Mouse (Mus musculus) right cerebral cortex, postnatal 25 days (tissue): ENCODE measurements around the gene Ift81.

Experiments used
- DNase-seq: peaks from one replicate; pipeline ENCODE4 v3.0.0; 2022

The Ift81 gene

DNA sequence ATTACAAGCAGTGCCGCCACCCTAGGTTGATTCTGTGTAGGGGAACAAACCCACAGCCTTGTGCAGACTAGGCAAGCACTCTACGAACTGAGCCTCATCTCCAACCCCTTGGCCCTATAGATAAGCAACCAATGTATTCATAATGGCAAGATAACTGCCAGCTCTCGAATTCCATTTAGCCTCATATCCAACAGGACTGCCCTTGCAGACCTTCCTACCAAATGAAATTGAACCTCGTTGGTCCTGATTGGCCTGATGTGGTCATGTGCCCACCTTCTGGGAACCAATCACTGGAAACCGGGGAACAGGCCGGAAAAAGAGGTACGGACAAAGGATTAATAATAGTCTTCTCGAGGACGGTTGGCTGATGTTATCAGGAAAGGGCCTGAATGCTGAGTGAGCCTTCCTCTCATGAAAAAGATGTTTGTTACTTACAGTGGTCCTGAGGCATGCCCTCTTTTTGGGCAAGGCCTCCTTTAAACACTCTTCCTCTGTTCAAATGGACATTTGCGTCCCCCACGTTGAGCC is 10.7 kb upstream of the Ift81 start:
- DNase-seq: no peak

DNA sequence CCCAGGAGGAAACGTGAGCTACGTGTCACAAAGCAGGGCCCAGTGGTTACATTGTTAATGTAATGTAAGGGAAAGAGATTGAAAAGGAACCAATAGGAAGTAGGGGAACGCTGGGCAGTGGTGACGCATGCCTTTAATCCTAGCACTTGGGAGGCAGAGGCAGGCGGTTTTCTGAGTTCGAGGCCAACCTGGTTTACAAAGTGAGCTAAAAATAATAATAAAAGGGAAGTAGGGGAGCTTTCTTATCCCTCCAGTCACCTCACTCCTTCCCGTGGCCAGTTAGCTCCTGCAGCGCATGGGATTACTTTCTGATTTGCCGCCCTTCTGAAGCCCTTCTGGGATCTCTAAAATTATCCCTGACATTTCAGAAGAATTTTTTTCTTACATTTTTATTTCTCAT is 9.5 kb upstream of the Ift81 start:
- no peak for DNase-seq

DNA sequence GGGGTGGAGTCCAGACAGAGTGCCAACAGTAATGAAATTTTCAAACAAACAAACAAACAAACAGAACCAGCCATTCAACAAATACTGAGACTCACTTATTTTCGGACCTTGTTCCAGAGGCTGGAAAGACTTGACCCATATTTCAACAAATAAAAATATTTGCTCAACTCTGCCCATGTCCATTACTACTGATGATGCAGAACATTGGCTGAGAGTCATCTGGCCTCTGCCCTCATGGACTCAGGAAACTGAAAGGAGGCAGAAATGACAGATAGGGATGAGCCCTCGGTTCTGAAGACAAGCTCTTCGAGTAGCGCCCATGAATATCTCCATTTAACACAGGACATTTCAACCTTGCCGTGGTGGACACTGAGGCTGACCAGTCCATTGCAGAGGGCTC is 8.2 kb upstream of the Ift81 start:
- DNase-seq: no peak

DNA sequence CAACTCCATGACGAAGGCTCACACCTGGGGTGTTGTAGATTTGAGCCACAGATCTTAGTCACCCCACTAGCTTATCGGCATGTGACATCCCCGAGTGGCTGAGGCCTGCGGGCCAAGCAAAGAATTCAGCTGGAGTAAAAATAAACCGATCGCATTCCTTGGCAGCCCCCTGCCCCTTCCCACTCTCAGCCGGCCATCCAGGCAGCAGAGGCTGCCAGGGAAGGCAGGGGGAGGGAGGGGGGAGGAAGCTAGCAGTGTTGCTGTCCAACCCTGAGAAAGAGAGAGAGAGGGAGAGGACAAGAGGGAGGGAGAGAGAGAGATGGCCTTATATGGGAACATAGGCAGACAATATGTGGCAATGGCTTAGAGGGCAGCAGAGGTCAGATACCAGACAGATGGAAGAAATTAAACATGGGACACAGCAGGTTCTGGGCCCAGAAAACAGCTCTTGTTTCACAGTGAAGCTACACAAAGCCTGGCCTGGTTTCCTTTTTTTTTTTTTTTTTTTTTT is 7.1 kb upstream of the Ift81 start:
- no peak for DNase-seq

GRCm38 (mm10) chr5:122619686-122620296 is 5.5 kb upstream of the Ift81 start:
- no peak for DNase-seq

DNA sequence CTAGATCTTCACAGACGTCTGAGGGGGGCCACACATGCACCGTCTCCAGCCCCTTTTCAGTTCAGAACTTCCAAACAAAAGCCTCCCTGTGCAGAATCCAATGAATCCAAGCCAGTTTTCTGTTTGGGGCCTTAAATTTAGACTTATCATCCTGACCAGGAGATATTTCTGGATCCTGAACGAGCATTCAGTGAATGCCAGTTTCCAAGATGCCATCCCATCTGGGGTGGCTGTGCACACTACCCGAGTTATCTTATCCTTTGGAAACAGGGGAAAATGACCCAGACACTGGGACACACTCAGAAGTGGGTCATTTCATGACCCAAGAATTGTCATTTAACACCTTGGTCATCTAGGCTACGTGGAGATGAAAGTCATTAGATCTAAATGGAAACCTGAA is 3.4 kb upstream of the Ift81 start:
- DNase-seq: no peak

GRCm38 (mm10) chr5:122611651-122612050 is 2.7 kb downstream of the Ift81 start:
- DNase-seq: no peak

DNA sequence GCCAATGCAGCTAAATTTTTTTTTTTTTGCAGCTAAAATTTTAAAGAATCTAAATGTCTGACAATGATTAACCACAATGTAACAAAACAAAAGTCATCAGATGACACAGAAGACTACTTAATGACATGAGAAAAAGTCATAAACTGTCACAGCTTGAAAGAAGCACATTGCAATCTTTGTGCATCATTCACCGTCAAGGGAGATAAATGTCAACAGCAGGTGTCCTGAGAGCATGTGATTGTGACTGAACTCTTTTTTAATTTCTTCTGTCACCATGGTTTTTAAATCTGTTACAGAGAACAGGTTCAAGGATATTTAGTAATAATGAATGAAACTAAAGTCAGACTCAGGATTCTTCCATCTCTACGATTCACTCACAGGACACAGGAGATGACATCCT is 9.4 kb downstream of the Ift81 start:
- no peak for DNase-seq

- no peak for DNase-seq
Measured at GRCm38 (mm10) chr5:122602233-122602632, 12.1 kb downstream of the Ift81 start.

- no peak for DNase-seq
Measured at GRCm38 (mm10) chr5:122595470-122595869, 18.8 kb downstream of the Ift81 start.

GRCm38 (mm10) chr5:122589891-122590290 is 24.4 kb downstream of the Ift81 start:
- no peak for DNase-seq

GRCm38 (mm10) chr5:122585546-122585945 is 28.8 kb downstream of the Ift81 start:
- DNase-seq: peak; percentile 68

DNA sequence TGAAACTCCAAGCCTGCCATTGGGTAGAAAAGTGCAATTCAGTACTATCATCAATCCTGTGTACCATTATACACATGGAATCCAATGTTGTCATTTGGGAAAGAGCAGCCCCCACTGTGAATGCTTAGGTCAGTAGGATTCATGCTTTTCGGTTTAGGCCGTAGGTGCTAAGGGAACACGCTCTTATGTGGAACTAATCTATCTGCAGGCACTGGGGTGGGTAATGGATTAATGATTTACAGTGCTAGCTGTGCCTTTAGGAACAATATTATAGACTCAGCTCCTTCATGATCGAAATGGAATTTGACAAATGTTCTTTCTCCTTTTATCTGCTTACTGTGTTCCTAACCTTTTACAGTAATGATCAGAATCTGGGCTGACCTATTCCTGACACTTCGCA is 30.2 kb downstream of the Ift81 start:
- DNase-seq: no peak

DNA sequence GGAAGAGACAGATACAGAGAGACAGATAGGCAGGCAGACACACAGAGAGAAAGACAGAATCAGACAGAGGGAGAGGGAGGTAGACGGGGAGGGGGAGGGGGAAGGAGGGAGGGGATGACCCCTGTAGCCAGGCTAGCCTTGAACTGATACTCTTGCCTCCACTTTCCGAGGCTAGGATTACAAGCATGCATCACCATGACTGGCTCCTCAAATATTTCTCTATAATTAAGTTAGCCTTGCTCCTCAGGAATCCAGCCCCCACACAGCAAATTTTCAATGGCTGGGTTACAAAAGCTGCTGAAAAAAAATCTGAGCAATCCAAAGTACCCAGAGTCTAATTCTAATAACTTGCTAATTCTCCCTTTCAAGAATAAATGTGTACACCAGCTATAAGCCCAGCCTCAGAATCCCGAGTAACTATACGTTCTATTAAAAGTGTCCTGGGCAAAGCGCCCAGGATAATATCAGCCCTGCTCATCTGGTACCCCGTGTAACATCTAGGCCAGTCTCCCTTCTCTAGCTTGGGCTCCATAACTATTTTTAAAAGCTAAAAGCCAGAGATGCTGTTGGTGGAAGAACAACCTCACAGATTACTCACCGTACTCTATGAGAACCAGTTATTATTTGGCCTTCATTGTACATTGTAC is 37.5 kb downstream of the Ift81 start:
- no peak for DNase-seq

DNA sequence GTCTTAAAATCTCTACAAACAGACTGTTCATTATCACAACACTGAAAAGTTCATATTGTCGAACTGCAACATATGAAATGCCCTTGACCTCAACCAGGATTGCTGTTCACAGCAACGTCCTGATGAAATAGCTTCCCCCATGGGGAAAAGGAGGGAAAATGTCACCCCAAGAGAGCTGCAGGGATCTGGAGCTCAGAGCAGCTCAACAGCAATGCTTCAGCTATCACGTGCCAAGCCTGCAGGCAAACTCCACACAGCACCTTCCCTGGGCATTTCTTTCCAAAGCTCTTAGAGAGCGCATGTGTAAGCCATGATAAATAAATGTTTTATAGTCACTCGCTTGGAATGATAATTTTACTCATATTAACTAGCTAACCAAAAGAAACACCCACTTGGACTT is 42.3 kb downstream of the Ift81 start:
- no peak for DNase-seq

GRCm38 (mm10) chr5:122566626-122567025 is 47.7 kb downstream of the Ift81 start:
- peak; percentile 68 for DNase-seq

DNA sequence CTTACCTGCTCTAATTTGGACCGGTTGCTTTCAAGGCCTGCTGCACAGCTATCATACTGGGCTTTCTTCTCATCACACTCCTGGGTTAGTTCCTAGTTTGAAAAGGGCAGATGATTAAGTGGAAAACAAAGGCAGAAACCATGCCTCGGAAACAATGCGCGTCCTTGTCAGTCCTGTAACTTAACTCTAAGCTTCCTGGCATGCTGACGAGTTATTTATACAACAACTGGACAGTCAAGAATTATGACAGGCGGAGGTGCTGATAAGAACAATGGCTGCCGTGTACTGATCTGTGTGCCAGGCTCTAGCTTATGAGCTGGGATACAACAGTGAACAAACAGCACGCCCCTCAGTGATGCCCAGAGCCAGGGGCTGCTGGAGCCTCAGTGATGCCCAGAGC is 53.7 kb downstream of the Ift81 start:
- DNase-seq: no peak

- DNase-seq: no peak
Measured at GRCm38 (mm10) chr5:122558127-122558526, 56.2 kb downstream of the Ift81 start.

DNA sequence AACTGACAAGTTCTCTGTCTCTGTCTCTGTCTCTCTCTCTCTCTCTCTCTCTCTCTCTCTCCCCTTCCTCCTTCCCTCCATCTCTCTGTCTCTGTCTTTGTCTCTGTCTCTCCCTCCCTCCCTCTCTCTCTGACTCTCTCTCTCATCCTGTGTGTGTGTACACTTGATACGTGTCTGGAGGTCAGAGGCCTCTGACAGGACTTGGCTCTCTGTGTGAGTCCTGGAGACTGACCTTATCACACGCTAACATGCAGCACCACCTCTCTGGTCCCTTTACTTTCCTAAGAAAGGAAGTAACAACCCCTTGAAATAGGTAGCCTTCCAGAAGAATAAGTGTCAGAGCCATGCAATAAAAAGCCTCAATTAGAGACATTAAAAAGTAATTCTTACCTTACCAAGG is 59.2 kb downstream of the Ift81 start:
- DNase-seq: no peak

DNA sequence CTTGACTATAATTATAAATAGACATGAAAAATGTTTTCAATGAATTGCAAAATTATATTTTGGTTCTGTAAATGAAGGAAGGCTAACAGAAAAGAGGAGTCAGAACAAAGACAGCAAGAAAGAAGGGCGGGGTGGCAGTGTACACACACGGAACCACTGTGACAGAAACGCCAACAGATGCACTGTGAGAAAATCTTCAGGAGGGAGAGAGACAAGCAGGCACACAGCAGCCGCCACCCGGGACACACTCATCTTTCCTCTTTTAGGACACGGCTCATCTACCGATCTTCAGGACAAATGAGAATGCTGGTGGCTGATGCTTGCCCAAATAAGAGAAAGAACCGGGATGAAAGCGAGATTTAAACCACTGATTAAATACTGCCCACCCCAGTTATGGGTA is 61.7 kb downstream of the Ift81 start:
- DNase-seq: no peak

- no peak for DNase-seq
Measured at GRCm38 (mm10) chr5:122550460-122550859, 63.9 kb downstream of the Ift81 start.

- no peak for DNase-seq
Measured at GRCm38 (mm10) chr5:122548671-122549070, 65.6 kb downstream of the Ift81 start.

GRCm38 (mm10) chr5:122547810-122548209 is 66.5 kb downstream of the Ift81 start:
- DNase-seq: no peak

- peak; percentile 57 for DNase-seq
Measured at GRCm38 (mm10) chr5:122547251-122547714, 67.0 kb downstream of the Ift81 start.

DNA sequence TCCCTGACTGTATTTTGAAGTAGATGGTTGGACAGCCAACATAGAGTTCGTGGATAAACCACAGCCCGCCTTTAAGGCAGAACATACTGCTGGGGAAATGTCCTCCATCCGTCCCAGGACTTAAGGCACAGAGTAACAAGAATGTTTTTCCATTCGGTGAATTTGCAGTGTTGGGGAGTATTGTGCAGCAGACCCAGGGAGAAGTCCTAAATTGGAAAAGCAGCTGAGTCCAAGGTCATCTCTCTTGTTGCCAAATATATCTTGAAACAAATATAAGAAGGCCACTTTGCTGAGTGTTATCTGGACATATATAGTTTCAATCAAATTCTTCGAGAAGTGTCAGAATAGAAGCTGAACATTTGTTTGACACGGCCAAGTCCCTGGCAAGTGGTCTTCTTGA is 70.9 kb downstream of the Ift81 start:
- no peak for DNase-seq
